Mouse (Mus musculus) gastrocnemius, postnatal 10 days (tissue): ENCODE data around the gene Klhl12. TPM values are rescaled to one million over a fixed set of nuclear protein-coding genes. Genes with fewer than 3 reads are reported as not detected.
"Not testable (repeated sequence)": the region's sequence is repeated elsewhere in the genome, so short reads cannot be mapped to it uniquely, and the experiment has no call there.

Experiments
- DNase-seq: peaks from one replicate; pipeline ENCODE4 v3.0.0; 2021; ENCODE audit warnings: mixed read lengths
- long read RNA-seq, 2 experiments: library from polyadenylated mRNA; stranded (forward); transcript quantifications; one replicate each; pipeline ENCODE4 v2.0.0; 2021
- total RNA-seq, 2 experiments: library from RNA; stranded (reverse); gene quantifications; 2 replicates each; pipeline ENCODE4 v1.2.3; 2021

Gene Klhl12
- total RNA-seq: 10 to 100 TPM; 10.1 to 10.7 TPM
- long read RNA-seq, experiment 1, transcript Klhl12-201 (12 exons, 3,408 nt): major isoform, 10 of 12 reads
- long read RNA-seq, experiment 1, partial matches to known transcripts: 0 of 12 reads
- long read RNA-seq, experiment 1, other reads (novel, unspliced or antisense): 2 of 12 reads
- long read RNA-seq, experiment 2, partial matches to known transcripts: 0 of 3 reads
- long read RNA-seq, experiment 2, other reads (novel, unspliced or antisense): 0 of 3 reads

DNA sequence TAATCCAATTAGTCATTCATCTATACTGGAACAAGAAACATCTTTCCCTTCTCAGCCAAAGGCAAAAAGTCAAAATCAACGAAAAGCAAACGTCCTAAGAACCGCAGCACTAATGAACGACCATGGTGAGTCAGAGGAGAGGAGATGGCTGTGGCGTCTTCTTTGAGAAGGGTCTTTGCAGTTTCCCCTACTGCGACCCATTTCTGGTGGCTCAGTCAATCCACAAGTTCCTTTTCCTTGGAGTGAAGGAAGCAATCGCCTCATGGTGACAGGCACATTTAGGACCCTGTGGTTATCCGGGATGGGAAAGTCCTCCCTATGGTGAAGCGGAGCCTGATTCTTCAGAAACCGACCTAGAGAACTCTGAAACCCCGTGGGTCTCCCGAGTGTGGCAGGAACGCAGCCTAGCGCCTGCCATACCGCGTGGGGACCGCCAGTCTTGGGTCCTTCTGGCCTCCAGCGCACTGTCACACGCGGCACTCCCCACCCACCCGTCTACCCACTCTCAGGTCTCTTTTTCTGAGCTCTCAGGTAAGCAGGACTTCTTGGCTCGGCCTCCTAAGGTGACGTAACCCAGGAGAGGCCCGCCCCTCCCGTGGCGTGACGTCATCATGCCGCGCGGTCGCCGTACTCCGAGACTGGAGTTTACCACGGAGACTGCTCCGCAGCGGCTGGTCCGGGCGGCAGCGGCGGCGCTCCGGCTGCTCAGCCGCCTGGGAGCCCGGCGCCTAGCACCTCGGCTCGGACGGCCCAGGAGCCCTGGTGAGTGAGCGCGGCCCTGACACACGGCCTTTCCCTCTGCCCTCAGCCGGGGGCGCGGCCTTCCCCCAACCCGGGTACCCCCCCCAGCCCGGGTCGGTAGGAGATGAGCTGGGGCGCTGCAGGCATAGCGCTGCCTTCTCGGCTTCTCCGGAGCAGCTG lies at the start of gene Klhl12:
TSS of gene Klhl12 (plus strand) at position 628 of the 921 bp plus-strand sequence.
- DNase-seq: peak; percentile 94

DNA sequence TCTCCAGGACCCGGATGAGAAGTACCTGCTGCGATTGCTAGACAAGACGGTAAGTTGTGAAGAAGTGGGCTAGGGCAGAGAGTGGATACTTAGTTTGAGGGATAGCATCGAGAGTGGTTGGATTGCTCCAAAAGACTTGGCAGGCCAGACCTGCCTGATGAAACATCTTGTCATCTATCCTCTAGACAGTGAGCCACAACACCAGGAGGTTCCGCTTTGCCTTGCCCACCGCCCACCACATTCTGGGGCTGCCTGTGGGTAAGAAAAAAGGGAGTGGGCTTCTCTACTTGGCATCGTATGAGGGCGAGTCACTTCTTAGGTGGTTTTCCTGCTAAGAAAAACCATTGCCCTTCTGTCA lies 48.9 kb upstream of the Klhl12 start:
- no peak for DNase-seq

DNA sequence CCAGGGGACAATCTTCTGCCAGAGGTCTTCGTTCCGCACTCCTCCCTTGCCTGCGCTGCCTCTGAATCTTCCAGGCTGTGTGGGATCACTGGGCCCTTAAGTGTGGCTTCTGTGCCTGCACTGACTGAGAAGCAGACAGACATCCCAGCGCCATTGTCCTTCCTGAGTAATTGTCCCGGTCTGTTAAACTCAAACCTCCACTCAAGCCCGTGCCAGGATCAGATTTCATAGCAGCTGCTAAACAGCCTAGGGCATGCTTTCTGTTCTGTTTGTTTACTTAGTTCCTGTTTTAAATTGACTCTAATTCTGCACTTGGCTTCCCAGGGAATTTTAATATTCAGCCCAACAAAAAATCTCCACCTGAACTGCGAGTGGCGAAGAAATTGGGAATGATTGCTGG lies 47.3 kb upstream of the Klhl12 start:
- no peak for DNase-seq

DNA sequence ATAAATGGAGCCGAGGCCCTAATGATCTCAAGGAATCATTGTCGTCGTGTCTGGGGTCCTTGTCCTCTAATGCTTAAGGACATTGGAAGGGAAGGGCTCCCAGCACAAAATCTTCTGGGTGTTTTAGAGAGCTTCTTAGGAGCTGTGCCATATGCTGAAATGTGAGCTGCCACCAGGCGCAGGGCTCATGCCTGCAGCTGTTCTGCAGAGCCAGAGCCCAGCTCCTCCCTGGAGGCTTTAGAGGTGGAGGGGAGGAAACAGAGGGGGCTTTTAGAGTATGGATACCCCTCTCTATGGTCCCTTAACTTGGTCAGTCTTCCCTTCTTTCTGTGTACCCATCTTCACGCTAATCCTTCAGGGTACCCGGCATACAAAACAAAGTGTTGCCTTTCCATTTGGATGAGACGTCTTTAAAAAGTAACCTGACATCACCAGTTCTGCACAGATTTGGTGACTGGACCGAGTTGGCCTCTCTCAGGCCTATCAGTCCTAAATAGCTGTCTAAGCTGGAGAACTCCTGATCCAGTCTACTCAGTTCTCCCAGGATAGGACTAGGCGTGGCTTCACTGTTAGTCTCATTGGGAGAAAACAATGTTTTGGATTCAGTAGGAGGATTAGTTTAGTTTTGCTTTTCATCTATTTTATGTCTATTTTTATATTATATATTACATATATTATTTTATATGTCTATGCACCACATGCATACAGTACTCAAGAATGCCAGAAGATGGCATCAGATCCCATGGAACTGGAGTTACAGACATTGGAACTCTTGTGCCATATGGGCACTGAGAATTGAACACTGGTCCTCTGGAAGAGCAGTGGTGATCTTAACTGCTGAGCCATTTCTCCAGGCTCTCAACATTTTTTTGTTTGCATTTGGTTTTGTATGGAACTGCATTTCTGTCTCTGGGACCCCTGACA lies 43.4 kb upstream of the Klhl12 start:
- peak; percentile 32 for DNase-seq

DNA sequence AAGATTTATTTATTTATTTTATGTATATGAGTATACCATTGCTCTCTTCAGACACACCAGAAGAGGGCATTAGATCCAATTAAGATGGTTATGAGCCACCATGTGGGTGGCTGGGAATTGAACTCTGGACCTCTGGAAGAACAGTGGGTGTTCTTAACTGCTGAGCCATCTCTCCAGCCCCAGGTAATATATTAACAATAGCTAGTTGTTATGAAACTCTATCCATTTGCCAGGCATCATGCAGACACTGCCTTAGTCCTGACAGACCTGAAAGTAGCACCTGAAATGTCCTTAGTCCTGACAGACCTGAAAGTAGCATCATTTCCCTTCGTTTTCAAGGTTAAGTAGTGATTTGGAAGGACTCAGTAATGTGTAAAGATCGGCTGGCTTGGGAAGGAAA lies 41.3 kb upstream of the Klhl12 start:
- DNase-seq: no peak

DNA sequence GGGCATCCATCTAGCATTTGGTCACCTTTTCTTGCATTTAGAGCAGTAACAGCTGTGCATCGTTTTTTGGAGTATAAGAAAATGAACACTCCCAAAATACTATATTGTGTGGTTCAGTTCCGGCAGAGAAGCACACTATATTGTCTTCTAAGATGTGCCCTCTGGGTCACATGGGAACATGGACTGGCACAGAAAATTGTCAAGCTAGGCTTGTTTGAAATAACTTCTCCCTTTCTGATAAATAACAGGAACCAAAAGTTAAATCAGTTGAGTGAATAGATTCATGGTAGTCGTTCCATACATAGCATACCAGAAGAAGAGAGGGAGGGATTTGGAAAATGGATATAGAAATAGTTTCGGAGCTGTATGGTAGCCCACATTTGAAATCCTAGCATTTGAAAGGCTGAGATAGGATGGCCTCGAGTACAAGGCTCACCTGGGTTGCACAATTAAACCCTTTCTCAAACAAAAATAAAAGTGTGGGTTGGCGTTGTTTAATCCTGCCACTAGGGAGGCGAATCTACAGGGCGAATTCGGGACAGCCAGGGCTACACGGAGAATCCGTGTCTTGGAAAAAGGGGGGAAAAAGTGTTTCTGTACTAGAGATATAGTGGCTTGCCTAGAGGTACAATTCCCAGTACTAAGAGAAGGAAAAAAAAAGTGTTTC lies 40.7 kb upstream of the Klhl12 start:
- DNase-seq: no peak

DNA sequence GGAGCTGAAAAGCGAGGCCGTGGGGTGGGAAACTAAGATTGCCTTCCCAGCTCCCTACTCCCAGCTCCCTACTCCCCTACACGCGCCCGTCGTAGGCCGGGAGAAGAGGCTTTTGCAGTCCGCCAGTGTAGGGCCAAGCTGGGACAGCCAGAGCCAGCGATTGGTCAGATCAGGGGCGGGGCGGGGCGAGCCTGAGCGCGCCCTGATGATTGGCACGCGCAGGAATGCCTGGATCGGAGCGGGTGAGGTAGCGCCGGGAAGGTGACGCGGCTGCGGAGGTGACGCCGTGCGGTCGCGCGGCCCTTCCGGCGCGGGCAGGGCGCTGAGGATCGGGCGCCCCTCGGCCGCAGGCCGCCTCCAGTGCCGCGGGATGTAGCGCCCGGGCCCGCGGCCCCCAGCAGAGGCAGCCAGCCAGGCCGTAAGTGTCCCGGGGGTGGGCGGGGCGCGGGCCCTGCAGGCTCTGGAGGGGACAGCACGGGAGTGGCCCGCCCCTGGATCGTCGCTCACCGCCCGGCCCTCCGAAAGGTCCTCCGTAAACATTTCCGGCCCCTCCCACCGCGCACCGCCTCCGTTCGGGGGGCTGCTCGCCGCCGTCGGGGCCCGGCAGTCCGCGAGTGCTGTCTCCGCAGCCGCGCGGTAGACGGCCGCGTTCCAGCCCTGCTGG lies 40.0 kb upstream of the Klhl12 start, which contains the start of gene Adipor1:
TSS of gene Adipor1 (plus strand) at position 211 of the 664 bp plus-strand sequence.
- DNase-seq: peak; percentile 95

DNA sequence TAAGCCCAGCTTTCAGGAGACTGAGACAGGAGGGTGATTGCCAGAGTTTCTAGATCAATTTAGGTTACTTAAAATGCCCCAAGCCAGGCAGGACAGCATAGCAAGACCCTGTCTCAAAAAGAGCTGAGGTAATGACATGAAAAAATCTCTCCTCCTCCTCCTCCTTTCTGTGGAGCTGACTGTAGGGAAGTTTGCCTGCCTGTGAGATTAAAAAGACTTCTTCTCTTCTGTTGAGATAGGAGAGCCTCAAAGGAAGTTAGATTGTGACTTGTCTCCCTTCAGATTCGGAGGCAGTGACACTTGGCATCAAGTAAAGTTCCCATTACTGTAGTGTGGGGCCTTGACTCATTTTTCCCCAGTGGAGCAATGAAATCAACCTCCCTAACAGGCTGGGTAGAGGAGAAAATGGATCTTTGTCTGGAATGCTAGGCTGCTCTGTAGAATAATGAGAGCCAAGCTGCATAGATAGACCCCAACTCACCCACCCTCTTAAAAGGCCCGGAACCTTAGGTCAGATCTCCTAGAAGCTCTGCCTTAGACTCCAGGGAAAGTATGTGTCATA lies 36.8 kb upstream of the Klhl12 start:
- DNase-seq: no peak

DNA sequence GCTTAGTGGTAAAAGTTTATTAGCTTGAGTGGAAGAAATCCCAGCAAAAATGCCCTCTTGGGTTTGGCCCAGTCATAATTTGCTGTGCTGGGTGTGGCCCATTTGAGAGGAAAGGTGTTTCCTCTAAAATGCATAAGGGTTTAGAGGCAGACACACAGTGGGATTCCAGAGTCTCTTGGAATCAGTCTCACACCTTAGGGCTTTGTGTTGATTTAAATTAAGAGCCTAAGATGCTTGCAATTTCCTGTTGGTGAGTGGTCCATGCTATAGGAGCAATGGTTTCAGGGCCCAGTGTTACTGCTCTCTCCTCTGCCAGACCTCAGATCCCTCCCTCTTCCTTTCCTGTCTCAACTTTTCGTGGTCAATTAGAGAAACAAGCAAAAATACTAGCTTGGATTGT lies 36.2 kb upstream of the Klhl12 start:
- no peak for DNase-seq

DNA sequence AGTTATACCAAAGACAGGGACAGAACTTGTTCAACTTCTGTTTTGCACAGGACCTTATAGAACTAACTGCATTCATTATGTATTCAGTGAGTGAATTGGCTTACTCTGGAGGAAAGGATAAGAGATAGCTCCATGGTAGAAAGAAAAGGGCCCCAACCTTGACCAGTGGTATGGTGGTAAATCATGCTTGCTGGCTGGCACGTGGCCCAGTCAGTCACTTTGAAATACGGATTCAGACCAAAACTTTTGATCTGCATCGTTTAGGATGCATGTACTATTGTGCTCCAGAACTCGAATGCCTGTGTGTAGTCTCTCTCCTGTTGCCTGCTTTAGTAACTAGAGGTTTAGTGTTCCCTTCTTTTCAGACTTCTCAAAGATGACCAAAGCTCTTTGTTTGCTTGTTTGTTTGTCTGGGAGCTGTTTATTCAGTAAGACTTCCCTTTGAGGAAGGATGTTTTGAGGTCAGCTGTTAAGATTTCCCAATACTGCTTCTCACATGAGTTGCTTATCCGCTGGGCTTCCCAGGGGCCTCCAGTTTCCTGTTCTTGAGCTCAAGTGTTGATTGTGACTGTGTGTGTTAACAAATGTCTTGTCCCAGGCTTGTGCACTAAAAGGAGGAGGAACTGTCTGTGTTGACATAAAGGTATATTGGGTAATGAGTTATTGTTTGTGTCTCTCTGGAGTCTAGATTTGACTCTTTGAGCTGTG lies 35.4 kb upstream of the Klhl12 start:
- DNase-seq: no peak

DNA sequence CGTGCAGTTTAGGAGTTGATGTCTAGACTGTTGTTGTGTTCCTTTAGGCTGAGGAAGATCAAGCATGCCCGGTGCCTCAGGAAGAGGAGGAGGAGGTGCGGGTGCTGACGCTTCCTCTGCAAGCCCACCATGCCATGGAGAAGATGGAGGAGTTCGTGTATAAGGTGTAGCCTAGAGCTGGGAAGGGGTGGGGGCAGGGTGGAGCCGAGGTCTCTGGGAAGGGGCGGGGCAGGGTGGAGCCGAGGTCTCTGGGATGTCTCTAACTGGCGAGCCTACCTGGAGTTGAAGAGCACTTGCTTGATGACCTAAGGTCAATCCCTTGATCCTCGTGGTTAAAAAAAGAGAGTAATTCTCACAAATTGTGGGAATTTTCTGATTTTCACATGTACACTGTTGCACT lies 31.4 kb upstream of the Klhl12 start:
- no peak for DNase-seq

DNA sequence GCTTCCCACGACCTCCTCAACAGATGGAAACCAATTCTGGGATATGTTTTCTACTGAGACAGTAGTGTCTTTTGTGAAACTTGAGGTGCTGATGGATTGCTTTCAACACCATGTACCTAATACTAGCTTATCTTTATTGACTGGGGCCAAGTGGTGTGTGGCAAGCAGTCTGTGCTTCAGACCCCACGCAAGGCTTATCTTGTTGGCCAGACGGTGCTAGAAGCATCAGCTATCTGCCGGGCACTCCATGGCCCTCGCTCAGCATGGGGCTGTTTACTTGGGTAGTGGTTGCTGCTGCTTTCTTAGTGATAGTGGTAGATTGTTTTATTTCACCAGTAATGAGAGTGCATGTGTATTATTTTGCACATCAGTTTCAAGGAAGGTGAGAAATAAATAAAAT lies 29.0 kb upstream of the Klhl12 start:
- no peak for DNase-seq

DNA sequence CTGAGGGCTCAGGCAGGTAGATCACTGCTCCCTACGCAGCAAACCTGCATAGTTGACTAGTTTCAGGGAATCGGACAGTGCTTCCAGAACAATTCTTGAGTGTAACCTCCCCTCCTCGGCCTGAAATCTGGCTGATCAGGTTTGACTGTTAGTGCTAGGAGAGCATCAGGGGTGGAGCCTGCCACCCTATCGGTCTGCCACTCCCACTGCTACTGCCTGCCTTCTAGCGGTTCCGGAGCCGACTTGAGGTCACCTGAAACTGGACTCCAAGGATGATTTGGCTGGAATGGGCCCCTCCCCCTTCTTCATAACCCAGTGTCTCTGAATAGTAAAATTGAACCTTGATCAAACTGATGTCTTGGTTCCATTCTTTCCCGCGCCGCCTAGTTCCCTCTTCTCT lies 22.3 kb upstream of the Klhl12 start:
- no peak for DNase-seq

DNA sequence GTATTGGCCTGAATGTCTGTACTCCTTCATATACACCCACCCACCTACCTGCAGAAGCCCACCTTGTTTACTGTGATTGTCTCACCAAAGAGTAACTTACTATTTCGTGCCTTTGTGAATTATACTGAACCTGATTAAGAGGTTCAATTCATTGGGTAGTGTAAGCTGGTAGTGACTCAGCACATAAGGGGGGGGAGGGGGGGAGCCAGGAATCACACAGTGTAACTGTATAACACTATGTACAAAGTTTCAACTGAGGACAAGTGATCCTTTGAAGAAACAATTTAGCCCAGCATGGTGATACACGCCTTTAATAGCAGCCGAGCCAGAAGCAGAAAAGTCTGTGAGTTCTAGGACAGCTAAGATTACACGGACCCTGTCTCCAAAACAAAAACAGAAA lies 21.9 kb upstream of the Klhl12 start:
- DNase-seq: no peak

DNA sequence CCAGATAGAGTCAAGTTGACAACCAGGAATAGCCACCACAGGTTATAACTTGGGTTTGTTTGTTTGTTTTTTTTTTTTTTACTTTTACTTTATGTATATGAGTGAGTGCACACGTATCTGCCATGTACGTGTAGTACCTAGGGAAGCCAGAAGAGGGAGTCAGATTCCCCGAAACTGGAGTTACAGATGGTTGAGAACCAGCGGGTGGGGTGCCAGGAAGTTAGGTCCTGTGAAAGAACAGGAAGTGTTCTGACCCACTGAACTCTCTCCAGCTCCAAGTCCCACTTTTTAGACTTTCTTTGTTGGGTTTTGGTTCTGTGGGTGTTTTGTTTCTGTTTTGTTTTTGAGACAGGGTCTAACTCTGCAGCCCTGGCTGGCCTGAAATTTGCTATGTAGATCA lies 19.9 kb upstream of the Klhl12 start:
- DNase-seq: no peak

DNA sequence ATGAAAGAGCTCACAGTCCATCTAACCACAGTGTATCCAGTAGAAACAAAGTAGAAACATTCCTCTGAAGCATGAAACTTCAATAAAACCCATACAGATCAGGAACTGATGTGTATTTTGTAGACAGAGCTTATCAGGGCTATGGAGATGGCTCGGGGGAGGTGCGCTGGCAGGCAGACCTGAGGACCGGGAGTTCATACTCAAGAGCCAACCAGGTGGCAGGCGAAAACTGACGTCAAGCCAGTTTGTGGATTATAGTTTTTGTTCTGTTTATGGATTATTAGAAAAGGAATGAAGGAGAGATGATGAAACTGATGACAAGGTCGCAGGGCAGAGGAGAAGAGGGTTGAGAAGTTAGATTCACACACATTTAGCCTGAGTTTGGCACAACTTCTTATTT lies 14.9 kb upstream of the Klhl12 start:
- no peak for DNase-seq

DNA sequence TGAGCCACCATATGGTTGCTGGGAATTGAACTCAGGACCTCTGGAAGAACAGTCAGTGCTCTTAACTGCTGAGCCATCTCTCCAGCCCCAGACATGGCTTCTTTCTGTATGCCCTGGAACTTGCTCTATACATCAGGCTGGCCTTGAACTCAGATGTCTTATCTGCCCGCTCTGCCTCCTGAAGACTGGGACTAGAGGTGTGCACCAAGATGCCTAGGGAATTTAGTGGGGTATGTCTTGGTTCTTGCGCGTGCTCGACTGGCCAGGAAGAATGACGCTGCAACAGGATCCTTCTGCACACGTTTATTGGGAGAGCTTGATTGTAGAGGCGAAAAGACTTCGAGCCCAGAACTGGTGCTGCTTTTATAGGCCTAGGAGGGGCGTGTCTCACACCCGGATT lies 13.6 kb upstream of the Klhl12 start:
- DNase-seq: not testable (repeated sequence)

DNA sequence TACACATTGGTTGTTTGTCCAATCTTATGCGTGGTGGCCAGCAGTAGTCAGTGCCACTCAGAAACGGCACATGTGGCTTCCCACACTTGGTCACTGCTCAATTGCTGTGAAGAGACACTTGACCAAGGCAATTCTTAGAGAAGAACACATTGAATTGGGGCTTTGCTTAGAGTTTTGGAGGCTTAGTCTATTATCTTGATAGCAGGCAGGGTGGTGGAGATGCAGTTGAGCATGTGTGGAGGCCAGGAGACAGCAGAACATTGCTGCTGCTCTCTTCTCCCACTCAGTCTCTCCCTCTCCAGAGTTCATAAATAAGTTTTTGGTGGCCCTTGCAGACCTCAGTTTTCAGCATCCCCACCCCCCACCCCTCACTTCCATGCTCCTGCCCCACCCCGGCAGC lies 12.9 kb upstream of the Klhl12 start:
- no peak for DNase-seq

DNA sequence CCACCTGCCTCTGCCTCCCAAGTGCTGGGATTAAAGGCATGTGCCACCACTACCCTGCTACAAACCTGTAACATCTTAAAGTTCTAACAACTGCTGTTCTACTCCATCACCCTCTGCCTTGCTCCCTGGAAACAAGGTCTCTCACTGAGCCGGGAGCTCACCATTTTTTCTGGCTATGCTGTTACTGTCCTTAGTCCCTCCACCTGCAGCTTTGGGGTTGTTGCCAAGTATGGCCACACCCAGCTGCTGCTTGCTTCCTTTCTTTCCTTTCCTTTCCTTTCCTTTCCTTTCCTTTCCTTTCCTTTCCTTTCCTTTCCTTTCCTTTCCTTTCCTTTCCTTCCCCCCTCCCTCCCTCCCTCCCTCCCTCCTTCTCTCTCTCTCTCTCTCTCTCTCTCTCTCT lies 12.0 kb upstream of the Klhl12 start:
- DNase-seq: not testable (repeated sequence)

DNA sequence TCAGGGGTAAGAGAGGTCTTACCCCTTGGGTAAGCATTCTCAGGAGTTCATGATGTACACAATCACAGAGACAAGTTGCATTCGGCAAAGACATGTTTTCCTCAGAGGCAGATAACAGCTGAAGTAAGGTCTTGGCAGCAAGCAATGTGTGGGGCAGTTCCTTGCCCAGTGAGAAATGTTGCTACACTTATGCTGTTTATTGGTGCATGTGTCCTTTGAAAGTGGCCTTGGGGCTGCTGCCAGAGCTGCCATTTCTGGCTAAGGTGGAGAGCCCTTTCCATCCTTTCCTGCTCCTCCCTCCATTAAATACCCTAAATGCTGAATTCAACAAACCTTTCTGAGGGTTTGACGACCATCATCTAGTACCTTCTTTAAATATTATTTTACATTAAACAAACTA lies 9.9 kb upstream of the Klhl12 start:
- DNase-seq: no peak
